ENCODE assay signal across 9 mouse cellular contexts in the genomic region with DNA sequence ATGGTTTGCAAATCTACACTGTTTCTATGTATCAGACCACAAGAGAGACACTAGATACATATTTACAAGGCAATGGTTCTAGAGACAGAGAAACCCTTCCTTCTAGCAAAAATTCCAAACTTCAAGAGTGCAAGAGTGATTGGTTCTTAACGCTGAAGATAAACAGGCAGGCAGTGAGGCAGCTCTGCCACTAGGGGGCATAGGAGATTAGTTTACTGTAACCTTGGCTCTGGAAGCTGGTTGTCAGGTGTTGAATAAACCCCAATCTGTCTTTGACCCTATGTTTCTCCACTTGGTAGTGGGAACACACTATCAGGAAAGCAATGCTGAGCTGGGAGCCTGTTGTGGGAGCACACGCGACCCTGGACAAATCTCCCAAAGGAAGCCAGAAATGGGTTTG. TPM values are rescaled to one million over a fixed set of nuclear protein-coding genes. Genes with fewer than 3 reads are reported as not detected.
A peak's percentile ranks its signal among the peaks of the same experiment; 100 is the strongest.
DNase-seq lines count a peak whose midpoint lies in the region; ATAC-seq lines count a peak whose summit lies in the region.
"Had no signal": no experiment of that assay in that cellular context is flagged by ENCODE, and none has a peak within 500 bp of the region (broad histone marks: within the 10 kb centered on the region; RNA-seq: fewer than 3 reads in every experiment).

No protein-coding gene starts in this region.

- H3K4me3 ChIP-seq in liver, embryonic 11.5 days (ENCODE audit: low read depth, low read length) = no peak overlapping the region
- H3K4me3 ChIP-seq: neural tube, embryonic 12.5 days had no signal

- DNase-seq in liver (peak; percentile 75), NIH3T3 (ENCODE audit: low read depth) (peak; percentile 88)
- DNase-seq in liver, embryonic 11.5 days (ENCODE audit: low spot score) = no peak
- peak; percentile 87 to 94 for DNase-seq in cerebellum, postnatal 10 days
- DNase-seq in heart, postnatal 10 days = peak; percentile 71 to 87
- DNase-seq in left cerebral cortex, postnatal 36 days (ENCODE audit: low spot score in 2 of 2) = peak; percentile 41 to 58
- peak; percentile 56 for DNase-seq in retina, adult 2 months (ENCODE audit: low read depth, low spot score)
- DNase-seq in thymus, postnatal 36 days = peak; percentile 56 to 57

- no peaks in the 10 kb centered on the region for H3K27me3 ChIP-seq in liver, embryonic 11.5 days (replicated peaks; ENCODE audit: control insufficient read depth, insufficient read depth, low read length)
- H3K27me3 ChIP-seq: neural tube, embryonic 12.5 days had no signal

- no peak for ATAC-seq in liver, embryonic 11.5 days (replicated peaks; ENCODE audit: low FRiP score)

- intact Hi-C loops in heart, postnatal 10 days (cut with DNase I) = loop anchor here (1.0 to 5.0 kb wide), 4 partner anchors 79 to 217 kb away; partner anchors contain the start of genes Abca17, Abca3 and Ccnf
- intact Hi-C loops in left cerebral cortex, postnatal 36 days (cut with DNase I) = loop anchor here (5.0 to 10.0 kb wide), 2 partner anchors 179 to 221 kb away; partner anchors contain the start of genes Abca17 and Abca3

- no peaks in the 10 kb centered on the region for H3K36me3 ChIP-seq in liver, embryonic 11.5 days (ENCODE audit: control insufficient read depth, insufficient read depth, low read length)
- H3K36me3 ChIP-seq: neural tube, embryonic 12.5 days had no signal

- H3K9ac ChIP-seq in liver, embryonic 11.5 days (ENCODE audit: low read depth, low read length) = no peak overlapping the region
- H3K9ac ChIP-seq: neural tube, embryonic 12.5 days had no signal

- peaks cover 8% of the 10 kb centered on the region for H3K4me1 ChIP-seq in liver, embryonic 11.5 days (replicated peaks; ENCODE audit: control insufficient read depth, insufficient read depth, low read length)

- H3K27ac ChIP-seq in liver, embryonic 11.5 days (ENCODE audit: low read depth, low read length) = no peak overlapping the region
- H3K27ac ChIP-seq: neural tube, embryonic 12.5 days had no signal

- H3K4me2 ChIP-seq in liver, embryonic 11.5 days = no peak overlapping the region
- H3K4me2 ChIP-seq: neural tube, embryonic 12.5 days had no signal

- WGBS in liver, embryonic 11.5 days = 3% methylated on average over 3 of the region's 3 CpGs

- H3K9me3 ChIP-seq in liver, embryonic 11.5 days (ENCODE audit: control insufficient read depth, low read length) = no peaks in the 10 kb centered on the region
- H3K9me3 ChIP-seq: neural tube, embryonic 12.5 days had no signal

RNA-seq across cellular contexts. Expression of gene Atp6v0c, which starts 3.9 kb away (rescaled TPM):
- polyA plus RNA-seq in liver, embryonic 11.5 days (2014; fragmentation: Nextera tagmentation; extraction: Ambion mirVana) = 476 and 499 TPM in 2 replicates
- total RNA-seq in heart, postnatal 10 days (2021) = 100 to 1,000 TPM; 275 to 284 TPM
- 1,000 to 10,000 TPM; 1,241 to 1,448 TPM for total RNA-seq in left cerebral cortex, postnatal 36 days (2021)

RNA-seq across cellular contexts. Expression of gene Amdhd2, which starts 9.9 kb away (rescaled TPM):
- polyA plus RNA-seq in liver, embryonic 11.5 days (2014; fragmentation: Nextera tagmentation; extraction: Ambion mirVana) = 30.5 and 35.2 TPM in 2 replicates
- 10 to 100 TPM; 20.7 to 22.8 TPM for total RNA-seq in heart, postnatal 10 days (2021)
- 10 to 100 TPM; 29.1 to 29.5 TPM for total RNA-seq in left cerebral cortex, postnatal 36 days (2021)

RNA-seq across cellular contexts. Expression of gene Pdpk1, which starts 22.7 kb away (rescaled TPM):
- polyA plus RNA-seq in liver, embryonic 11.5 days (2014; fragmentation: Nextera tagmentation; extraction: Ambion mirVana) = 31.8 and 37.0 TPM in 2 replicates
- total RNA-seq in heart, postnatal 10 days (2021) = 10 to 100 TPM; 49.4 to 52.9 TPM
- 100 to 1,000 TPM; 107 to 110 TPM for total RNA-seq in left cerebral cortex, postnatal 36 days (2021)

RNA-seq across cellular contexts. Expression of gene Tbc1d24, which starts 31.9 kb away (rescaled TPM):
- 13.3 and 14.5 TPM in 2 replicates for polyA plus RNA-seq in liver, embryonic 11.5 days (2014; fragmentation: Nextera tagmentation; extraction: Ambion mirVana)
- 10 to 100 TPM in 1 of 2 experiments, 1 to 10 TPM in 1; 8.4 to 11.0 TPM for total RNA-seq in heart, postnatal 10 days (2021)
- total RNA-seq in left cerebral cortex, postnatal 36 days (2021) = 10 to 100 TPM; 64.4 to 65.5 TPM

RNA-seq across cellular contexts. Expression of gene Ntn3, which starts 35.9 kb away (rescaled TPM):
- polyA plus RNA-seq in liver, embryonic 11.5 days (2014; fragmentation: Nextera tagmentation; extraction: Ambion mirVana) = 2.3 and 2.7 TPM in 2 replicates
- total RNA-seq in heart, postnatal 10 days (2021) = 1 to 10 TPM; 1.6 to 1.7 TPM
- 10 to 100 TPM; 10.0 to 10.4 TPM for total RNA-seq in left cerebral cortex, postnatal 36 days (2021)

Comparison
In these comparisons a context has a peak if more than half of its experiments do, and no peak if none do; other contexts are left out.
1. RNA of gene Atp6v0c, which starts 3.9 kb away (total RNA-seq): 1,241 to 1,448 TPM in left cerebral cortex, postnatal 36 days; 275 to 284 TPM in heart, postnatal 10 days; every median in the first group is over 4 times any median in the second.